Mouse (Mus musculus) urinary bladder, postnatal 4 days (tissue): Measurements from ENCODE around the gene Ccdc186.

ENCODE experiments used
- DNase-seq, 2 experiments: peaks; one replicate each; pipeline ENCODE4 v3.0.0; 2021 to 2022; ENCODE audit warnings: low spot score in 2 of 2

Gene Ccdc186

DNA sequence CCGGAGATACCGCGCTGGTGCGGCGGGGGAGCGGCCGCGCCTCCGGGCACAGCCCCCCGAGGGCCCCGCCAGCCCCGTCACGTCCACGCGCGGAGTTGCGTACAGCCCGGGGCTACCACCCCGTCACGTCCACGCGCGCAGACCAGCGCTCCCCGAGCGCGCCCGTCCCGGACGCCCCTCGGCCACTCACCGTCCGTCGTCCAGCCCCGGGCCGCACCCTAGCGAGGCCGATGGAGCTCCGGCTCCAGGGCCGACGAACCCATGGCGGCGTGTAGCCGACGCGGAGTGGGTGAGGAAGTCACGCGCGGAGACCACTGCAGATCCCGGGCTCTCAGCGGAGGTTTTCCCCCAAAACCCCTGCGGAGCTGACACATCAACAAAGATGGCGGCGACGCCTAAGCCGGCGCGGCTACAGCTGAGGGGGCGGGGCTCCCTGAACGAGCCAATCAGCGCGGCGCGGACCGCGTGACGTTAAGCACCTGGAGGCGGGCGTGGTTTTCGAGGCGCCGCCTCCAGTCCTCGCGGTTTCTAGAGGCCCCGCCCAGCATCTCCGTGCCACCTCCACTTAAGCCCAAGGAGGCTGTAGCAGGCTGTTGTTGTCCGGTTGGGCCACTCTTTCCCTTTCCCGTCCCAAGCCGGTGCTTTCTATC lies at the start of gene Ccdc186:
TSS of gene Ccdc186 (minus strand) at position 393 of the 650 bp plus-strand sequence.
- peak; percentile 95 to 97 for DNase-seq

DNA sequence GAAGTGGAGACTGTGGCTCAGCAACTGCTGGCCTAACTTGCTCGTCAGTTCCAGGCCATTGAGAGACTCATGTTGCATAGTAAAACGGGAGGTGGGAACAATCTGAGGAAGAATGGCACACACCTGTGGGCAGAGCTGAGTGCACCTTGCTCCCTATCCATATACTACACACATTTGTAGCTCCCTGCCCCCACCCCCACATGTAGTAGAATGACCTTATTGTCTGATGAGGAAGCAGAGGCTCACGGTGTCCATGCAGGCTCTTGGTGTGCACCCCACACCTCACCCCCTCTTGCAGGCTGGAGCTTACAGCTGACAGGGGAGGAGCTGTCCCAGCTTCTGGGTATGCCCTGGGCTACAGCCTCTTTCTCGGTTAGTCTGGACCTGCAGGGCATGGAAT lies 45.7 kb upstream of the Ccdc186 start:
- DNase-seq, result no peak

DNA sequence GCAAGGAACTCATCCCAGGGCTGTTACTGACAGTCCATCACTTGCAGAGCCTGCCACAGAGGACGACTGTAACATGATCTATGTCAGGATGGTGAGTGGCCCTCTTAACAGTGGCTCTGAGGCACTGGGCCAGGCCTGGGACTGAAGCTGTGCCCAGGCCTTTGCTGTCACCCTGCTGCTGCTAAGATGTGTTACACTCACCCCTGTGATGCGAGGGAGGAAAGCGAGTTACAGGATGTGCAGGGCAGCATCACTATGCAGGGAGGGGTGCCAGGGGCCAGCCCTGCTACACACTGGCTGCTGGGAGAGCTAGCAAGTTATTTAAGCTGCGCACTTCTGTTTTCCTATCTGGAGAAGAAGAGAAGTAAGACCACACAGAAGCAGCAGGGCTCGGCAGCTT lies 34.5 kb upstream of the Ccdc186 start:
- DNase-seq, result no peak

DNA sequence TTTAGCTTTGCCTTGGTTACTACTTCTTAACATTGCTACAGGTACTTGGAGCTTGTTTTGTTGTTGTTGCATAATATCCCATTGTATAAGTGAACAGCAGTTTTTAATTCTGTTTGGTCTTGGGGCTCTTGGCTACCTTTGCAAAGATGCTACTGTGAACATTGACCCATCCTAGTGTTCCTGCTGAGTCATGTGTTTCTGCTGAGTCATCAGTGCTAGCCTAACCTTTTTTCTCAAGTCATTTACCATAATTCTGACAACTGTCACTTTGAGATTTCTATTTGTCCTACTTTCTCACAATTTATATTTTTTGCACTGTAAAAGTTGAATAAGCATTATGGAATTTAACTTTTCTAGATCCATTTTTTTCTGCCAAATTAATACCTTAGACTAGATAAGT lies 30.6 kb upstream of the Ccdc186 start:
- no peak for DNase-seq

DNA sequence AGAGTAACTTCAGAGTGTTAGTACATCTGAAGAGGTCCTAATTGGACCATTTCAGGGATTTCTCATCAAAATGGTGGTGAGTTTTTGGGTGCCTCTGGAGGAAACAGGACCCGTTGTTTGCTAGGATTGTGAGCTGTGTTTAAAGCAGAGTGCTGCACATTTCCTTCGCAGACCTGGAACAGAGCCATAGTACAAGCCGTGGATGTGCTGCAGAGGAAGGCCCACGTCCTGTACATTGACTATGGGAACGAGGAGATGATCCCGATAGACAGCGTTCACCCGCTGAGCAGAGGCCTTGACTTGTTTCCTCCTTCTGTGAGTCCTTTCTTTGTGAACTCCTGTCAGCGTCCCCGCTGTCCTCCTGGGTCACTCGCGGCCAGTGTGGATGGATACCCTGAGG lies 21.0 kb upstream of the Ccdc186 start:
- no peak for DNase-seq

DNA sequence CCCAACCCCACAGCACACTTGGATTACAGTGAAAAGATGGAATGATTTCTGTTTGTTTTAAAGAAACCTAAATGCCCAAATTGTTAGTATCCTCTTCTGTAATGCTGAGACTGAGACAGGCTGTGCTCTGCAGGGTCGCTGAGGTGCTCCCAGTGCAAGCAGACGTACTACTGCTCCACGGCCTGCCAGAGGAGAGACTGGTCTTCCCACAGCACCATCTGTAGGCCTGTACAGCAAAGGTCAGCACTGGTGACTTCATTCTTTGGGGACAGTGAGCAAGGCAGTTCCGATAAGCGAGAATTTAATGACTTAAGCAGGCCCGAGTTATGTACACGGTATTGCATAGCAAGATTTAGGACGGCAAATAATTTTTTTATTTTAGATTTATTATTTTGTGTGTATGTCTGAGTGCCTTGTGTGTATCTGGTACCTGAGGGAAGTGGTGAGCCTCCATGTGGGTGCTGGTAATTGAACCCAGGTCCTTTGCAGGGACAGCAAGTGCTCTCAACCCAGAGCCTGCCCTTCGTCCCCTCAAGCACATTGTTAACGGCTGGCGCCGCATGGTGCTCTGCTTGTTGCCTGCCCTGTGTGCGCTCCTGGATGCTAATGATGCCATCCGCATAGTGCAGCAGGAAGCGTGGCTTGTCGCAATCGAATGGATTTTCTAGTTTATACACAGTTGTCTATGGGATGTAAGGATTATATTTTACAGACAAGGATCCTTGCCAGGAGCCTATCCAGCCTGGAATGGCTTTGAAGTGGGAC lies 17.1 kb upstream of the Ccdc186 start:
- DNase-seq, result no peak

DNA sequence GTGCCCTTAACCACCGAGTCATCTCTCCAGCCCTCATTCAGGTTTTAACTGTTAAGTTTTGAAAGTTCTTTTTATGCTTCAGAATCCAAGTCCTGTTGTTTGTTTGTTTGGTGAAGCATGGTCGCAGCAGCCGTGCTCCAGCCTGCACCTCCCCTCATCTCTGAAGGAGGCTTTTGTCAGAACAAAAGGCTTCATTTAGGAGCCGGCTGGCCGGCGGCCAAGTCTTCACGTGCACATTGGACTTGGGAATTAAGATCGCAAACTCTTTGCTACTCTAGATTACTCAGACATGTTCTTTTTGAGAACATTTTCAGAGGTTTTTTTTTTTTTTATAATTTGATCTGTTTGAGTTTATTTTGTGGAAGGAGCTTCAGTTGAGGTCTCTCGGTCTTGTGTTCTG lies 13.3 kb upstream of the Ccdc186 start:
- DNase-seq, result no peak

DNA sequence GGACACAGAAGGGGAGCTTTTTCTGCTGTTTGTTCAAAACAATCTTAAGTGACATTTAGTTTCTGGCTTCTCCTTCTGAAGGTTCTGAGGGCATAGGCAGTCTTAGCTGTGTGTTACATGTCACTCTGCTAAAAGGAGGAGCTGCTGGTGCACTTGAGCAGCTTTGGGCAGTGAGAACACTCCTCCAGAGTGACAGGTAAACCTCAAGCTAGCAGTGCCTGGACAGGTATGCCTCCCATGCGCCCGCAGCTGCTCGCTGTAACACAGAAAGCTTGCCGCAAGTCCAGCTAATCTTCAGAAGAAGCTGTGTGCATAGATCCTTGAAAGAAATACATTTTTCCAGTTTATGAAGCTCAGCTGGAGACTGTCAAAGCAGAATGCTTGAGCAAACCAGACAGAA lies 8.2 kb upstream of the Ccdc186 start:
- no peak for DNase-seq

DNA sequence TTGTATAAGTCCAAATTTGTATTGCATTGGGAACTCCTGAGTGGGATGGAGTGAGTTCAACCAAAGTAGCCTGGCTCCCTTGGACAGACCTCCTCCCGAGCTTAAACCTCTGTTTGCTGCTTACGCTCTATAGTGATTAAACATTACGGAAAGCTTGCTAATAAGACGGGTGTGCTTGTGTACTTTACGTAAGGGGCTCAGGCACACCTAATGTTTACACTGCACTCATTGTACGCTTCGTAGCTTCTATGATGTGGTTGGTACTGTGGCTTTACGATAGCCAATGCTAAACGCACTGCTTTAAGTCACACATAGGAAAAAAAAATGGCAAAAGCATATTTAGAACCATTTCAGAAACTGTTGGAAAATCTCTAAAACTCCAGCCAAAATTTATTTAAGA lies 7.3 kb upstream of the Ccdc186 start:
- DNase-seq, result no peak

DNA sequence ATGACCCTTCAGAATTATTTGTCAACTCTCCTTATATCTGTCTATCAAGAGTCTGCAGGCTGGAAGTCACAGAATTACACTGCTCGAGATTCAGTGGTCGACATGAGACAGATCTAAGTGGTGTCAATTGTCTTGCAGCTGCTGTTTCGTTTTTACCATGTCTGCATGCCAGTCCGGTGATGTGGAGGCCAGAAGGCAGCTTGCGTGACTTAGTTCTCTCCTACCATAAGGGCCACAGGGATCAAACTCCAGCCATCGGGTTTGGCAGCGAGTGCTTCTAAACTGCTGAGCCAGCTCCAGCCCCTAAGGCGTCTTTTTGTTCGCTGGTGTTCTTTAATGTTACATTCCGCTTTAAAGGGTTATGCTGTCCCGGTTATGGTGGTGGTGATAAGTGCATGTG lies 6.3 kb upstream of the Ccdc186 start:
- DNase-seq, result no peak

DNA sequence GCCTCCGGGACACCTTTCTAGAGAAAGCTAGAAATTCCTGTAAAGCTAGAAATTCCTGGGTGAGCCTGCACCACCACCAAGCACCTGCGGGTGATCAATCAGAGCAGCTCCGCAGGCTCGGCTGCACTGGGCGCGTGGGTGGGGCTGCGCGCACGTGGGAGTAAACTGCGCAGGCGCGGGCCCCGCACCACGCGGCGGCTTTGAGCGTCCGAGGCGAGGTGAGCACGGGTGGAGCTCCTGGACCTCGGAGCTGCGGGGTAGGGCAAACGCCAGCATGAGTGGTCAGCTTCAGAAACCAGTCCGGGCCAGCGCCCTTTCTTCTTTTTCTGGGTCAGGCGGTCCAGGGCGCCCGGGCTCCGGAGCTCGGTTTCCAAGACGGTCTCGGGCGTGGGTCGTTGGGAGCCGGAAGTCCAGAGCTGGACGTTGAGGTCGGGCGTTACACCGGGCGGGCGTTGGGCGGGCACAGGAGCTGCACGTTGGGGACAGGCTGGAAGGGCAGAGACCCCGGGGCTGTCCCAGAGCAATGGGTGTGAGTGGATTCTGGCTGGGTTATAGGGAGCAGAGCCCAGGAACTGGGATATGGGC lies 4.1 kb upstream of the Ccdc186 start, which contains the start of gene Tdrd1:
TSS of gene Tdrd1 (plus strand) at position 163 of the 585 bp plus-strand sequence.
- DNase-seq, result no peak

DNA sequence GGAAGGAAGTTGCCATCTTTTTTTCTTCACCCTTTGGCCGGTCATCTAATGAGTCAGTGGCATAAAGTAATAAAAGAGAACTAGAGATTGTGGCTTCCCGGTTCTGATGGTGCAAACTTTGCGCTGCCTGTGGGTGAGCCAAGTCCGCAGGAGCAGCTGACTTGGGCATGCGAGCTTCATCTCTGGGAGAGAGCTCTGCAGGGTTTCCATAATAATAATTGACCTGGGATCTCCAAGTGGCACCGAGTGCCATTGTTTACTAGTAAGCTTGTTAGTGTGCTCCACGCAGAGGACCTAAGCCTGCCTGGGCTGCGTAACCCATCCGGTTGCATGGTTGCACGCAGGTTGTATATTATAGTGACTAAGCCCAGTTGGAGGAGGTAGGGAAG lies 452 bp upstream of the Ccdc186 start:
- DNase-seq, result no peak

DNA sequence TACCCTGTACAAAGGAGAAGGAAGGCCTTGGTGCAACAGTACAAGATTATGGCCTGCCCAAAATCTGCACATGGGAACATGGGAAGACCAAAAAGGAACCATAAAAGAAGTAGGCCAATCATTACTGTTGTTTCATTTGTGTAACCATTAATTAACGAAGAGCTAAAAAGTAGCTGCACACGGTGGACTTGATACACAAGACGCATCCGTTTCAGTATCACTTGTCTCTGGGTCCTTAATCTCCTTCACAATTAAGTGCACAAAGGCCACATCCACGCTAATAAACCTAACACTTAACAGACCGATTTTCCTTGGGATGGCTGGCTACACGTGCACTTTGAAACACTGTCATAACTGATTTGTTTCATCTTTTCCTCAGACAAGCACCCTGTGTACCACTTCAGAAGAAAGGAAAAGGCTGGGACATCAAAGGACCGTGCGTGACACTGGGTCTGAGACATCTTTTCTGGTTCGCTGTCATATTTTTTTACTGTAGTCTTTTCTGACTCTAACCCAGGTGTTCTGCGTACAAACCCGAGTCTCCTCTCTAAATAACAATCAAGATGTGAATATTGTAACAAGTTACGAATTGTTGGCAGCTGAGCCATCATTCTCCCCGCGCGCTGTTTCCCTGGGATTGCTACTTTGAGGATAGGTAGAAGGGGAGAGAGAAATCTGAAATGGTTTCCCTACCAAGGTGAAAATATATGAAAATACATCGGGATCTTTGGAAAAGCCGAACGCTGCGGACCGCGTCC lies 771 bp downstream of the Ccdc186 start:
- DNase-seq, result no peak

DNA sequence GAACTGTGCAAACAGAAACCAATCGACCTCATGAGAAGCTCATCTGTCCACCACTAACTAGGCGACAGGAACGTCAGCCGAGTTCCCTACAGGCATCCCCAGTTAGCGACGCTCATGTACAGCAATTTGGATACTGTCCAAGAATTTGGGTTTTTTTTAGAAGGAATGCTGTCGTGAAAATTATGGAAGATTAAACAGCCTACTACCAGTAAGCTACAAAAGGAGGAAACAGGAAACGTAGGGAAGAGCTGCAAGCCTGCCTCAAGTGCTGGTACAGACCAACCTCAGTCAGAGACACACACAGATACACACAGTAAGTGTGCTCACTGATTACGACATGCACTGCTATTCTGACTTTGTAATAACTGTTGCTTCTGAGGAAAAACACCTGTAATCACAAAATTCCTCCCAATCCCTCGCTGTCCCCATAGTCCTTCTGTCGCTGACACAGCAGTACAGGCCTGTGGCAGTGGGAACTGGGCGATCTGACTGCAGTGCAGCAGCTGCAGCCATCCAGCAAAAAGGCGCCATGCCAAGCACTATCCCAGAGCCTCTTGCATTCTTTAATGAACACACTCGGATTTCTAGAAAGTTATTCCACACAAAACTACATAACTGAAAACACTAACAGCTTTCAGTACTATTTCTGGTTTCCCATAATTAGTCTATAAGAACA lies 4.0 kb downstream of the Ccdc186 start:
- peak in 1 of 2 experiments; percentile 32 for DNase-seq

DNA sequence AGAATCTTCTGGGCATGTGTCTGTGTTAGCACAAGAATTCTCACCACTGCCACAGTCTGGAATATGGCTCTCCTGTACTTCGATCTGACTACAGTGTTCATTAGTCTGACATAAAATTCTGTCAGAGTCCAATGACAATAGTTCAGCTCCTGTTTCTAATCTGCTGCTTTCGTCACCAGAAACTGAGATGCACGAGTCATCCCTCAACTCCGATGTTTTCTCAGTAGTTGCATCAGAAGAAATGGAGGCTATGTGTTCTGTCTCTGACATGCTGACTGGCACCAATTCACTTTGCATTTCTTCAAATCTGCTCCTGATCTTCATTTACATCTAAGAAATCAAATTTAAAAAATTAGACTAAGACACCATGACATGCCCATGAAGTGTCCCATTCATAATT lies 8.6 kb downstream of the Ccdc186 start:
- no peak for DNase-seq

DNA sequence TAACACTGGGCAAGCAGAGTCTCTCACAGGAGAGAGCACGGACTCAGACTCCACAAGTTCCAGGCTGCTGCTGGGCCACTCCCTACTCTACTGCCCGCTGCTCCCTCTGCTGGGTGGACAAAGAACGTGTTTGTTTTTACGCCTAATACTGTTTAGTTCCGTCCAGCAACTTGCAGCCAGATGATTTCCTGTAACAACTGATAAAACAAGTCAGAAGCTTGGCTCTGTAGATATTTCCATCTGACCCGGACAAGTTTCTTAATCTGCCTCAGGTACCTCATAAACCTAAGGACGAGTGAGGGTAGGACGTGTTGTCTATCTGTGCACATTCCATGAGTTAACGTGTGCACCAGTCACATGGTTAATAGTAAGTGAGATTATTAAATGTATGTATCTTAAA lies 10.4 kb downstream of the Ccdc186 start:
- peak; percentile 43 to 70 for DNase-seq

DNA sequence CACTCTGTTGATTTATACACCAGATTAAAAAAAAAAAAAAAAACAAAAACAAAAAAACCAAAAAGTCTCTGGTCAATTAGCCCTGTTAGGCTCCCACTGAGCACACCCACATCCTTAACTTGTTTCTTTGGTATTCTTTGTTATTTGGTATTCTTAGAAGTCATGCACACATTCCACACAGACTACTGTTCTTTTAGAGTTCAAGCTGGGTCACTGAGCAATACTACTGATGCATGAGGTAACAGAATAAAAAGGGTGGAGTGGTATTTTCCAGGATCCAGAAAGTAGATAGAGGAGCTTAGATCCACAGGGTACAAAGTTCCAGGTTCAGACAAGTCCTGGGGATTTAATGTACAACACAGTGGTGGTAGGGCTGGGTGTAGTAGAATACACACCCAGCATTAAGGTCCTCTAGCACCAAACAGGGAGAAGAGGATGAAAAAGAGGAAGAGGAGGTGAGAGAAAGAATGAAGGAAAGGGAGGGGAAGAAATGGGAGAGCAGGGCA lies 11.3 kb downstream of the Ccdc186 start:
- no peak for DNase-seq

DNA sequence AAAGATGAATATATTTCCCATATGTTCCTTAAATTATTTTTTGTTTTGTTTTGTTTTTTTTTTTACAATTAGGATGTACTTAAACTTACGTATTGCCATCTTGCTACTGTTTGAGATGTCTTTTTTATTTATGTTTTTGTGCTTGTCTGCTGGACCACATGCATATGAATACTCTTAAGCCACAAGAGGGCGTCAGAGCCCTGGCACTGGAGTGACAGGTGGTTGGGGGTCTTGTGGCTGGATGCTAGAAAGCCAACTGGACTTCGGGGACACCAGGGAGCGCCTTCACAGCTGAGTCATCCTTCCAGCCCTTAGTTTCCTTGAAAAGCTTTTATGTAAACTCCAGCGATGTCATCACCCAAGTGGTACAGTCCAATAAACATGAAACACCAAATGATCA lies 13.2 kb downstream of the Ccdc186 start:
- DNase-seq, result no peak

DNA sequence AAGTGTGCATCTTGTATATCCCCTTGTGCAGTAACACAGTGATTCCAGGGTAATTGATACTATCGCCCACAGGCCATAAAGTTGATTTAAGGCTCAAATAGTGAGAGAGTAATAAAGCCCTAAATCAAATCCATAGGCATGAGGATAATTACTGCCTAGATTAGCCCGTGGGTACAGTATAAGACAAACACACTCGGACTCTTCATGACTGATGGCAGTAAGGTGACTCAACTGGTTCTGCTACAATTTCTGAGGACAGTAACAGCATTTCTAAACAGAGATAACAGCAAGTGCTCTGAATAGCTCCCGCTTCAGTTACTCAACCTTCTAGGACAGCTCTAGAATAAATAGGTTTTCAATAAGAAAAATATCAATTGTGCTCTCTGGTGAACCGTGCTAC lies 14.9 kb downstream of the Ccdc186 start:
- no peak for DNase-seq

DNA sequence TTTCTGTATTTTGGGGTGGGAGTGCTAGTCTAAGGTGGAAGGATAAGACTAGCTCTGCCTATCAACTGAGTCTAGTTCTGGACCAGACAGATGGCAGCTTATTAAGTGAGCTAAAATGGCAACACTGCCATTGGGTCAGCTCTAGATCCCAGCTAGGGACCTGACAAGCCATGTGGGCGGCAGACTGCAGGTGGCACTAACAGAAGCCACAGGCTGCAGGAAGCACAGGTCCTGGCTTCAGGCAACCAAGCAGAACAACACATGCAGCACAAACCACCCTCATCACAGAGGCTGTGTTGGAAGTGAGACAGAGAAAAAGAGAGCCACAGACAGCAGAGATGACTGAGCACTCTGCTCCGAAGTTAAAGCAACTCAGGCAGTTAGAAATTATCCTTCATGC lies 16.6 kb downstream of the Ccdc186 start:
- DNase-seq, result no peak

DNA sequence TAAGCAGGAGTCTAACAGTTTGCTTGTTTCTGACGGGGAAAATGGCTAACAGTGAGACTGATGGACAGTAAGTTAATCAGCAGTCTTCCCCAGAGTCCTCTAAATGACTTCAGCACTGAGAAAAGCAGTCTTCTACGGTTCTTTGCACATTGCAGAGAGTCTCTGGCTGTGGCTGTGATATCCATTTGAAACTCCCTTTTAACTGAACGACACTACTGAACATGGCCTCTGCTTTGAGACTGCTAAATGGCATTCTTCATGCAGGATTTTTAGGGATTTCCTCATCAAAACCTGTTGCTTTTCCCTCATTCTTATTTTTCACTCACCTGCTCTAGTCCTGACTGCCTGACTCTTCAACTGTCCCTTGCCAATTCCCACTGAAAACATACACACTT lies 19.6 kb downstream of the Ccdc186 start:
- no peak for DNase-seq
